27 mouse cellular contexts compared by ENCODE assay signal in genomic region chr14:52152613-52153012, GRCm38 (mm10). TPM values are rescaled to one million over a fixed set of nuclear protein-coding genes. Genes with fewer than 3 reads are reported as not detected.
DNase-seq lines count a peak whose midpoint lies in the region; ATAC-seq and TF ChIP-seq lines count a peak whose summit lies in the region.
"Had no signal": no experiment of that assay in that cellular context is flagged by ENCODE, and none has a peak within 500 bp of the region (broad histone marks: within the 10 kb centered on the region; RNA-seq: fewer than 3 reads in every experiment).

No protein-coding gene starts in this region.

- intact Hi-C loops in heart, postnatal 25 days (cut with DNase I) = no loop called here

- H3K4me2 ChIP-seq in forebrain, embryonic 11.5 days (ENCODE audit: low read depth, low read length, severe bottlenecking) = no peak overlapping the region
- H3K4me2 ChIP-seq in forebrain, embryonic 15.5 days (replicated peaks) = peak overlapping the region; percentile 30
- peak overlapping the region; percentile 34; the same call in 1 of the 2 replicates for H3K4me2 ChIP-seq in midbrain, embryonic 13.5 days (replicated peaks)
- H3K4me2 ChIP-seq: embryonic facial prominence, embryonic 13.5 days; liver, embryonic 12.5 days; stomach, embryonic 15.5 days had no signal

- no peak overlapping the region for H3K27ac ChIP-seq in forebrain, embryonic 11.5 days (ENCODE audit: low read depth, low read length)
- no peak overlapping the region for H3K27ac ChIP-seq in forebrain, embryonic 10.5 days
- H3K27ac ChIP-seq in forebrain, embryonic 15.5 days (replicated peaks) = no peak overlapping the region
- H3K27ac ChIP-seq in midbrain, embryonic 13.5 days = no peak overlapping the region
- H3K27ac ChIP-seq: embryonic facial prominence, embryonic 13.5 days; gastrocnemius, adult 2 months; heart, embryonic 13.5 days; liver, embryonic 12.5 days; stomach, embryonic 15.5 days had no signal

- TF ChIP-seq CTCF in brain, embryonic 14.5 days (IDR thresholded peaks at IDR 0.05; ENCODE audit: borderline replicate concordance, extremely low read depth, insufficient read depth, insufficient read length) = no peak

- TF ChIP-seq POLR2A in brain, embryonic 14.5 days (IDR thresholded peaks at IDR 0.05; ENCODE audit: borderline replicate concordance, extremely low read depth, insufficient read depth, insufficient read length, poor library complexity, severe bottlenecking) = no peak

- ATAC-seq in forebrain, embryonic 11.5 days (replicated peaks; ENCODE audit: low FRiP score) = peak; percentile 61
- peak; percentile 45 for ATAC-seq in forebrain, embryonic 15.5 days (replicated peaks)
- ATAC-seq in midbrain, embryonic 13.5 days = peak; percentile 62
- ATAC-seq: activated CD4-positive, CD25-positive, alpha-beta regulatory T cell, adult 4 months; liver, embryonic 12.5 days; liver, postnatal 0 days had no signal

- H3K9me3 ChIP-seq in forebrain, embryonic 11.5 days (ENCODE audit: control insufficient read depth, low read length) = no peaks in the 10 kb centered on the region
- no peaks in the 10 kb centered on the region for H3K9me3 ChIP-seq in forebrain, embryonic 10.5 days
- H3K9me3 ChIP-seq in forebrain, embryonic 15.5 days = no peaks in the 10 kb centered on the region
- no peaks in the 10 kb centered on the region for H3K9me3 ChIP-seq in midbrain, embryonic 13.5 days
- H3K9me3 ChIP-seq: embryonic facial prominence, embryonic 13.5 days; heart, embryonic 13.5 days; liver, embryonic 12.5 days; stomach, embryonic 15.5 days had no signal

- no peaks in the 10 kb centered on the region for H3K36me3 ChIP-seq in forebrain, embryonic 11.5 days (ENCODE audit: control insufficient read depth, insufficient read depth, low read length)
- peaks cover 3% of the 10 kb centered on the region for H3K36me3 ChIP-seq in forebrain, embryonic 10.5 days (replicated peaks)
- H3K36me3 ChIP-seq in forebrain, embryonic 15.5 days = no peaks in the 10 kb centered on the region
- peaks cover under 1% of the 10 kb centered on the region for H3K36me3 ChIP-seq in midbrain, embryonic 13.5 days
- H3K36me3 ChIP-seq: stomach, embryonic 15.5 days had no signal

- peaks cover 2% of the 10 kb centered on the region; the same call in 1 of the 2 replicates for H3K4me1 ChIP-seq in forebrain, embryonic 11.5 days (replicated peaks; ENCODE audit: control insufficient read depth, insufficient read depth, low read length)
- H3K4me1 ChIP-seq in forebrain, embryonic 10.5 days = peaks cover 14% of the 10 kb centered on the region
- H3K4me1 ChIP-seq in forebrain, embryonic 15.5 days = peaks cover 13% of the 10 kb centered on the region
- peaks cover 12% of the 10 kb centered on the region for H3K4me1 ChIP-seq in midbrain, embryonic 13.5 days (replicated peaks)
- H3K4me1 ChIP-seq: embryonic facial prominence, embryonic 13.5 days; heart, embryonic 13.5 days; liver, embryonic 12.5 days; stomach, embryonic 15.5 days had no signal

- no peak for DNase-seq in forebrain, embryonic 11.5 days (ENCODE audit: low spot score)
- DNase-seq in forebrain, embryonic 10.5 days (ENCODE audit: extremely low spot score, low spot score) = no peak
- peak; percentile 49 for DNase-seq in brain, embryonic 14.5 days (ENCODE audit: low read depth)
- DNase-seq in heart, postnatal 25 days (ENCODE audit: low spot score) = no peak
- no peak for DNase-seq in layer of hippocampus, postnatal 14 days (ENCODE audit: low spot score in 2 of 2)
- DNase-seq in thymus, postnatal 36 days = no peak
- DNase-seq: adrenal gland, postnatal 10 days; cerebellum, adult 11-12 months; cerebellum, adult 9-11 months; gastrocnemius, adult 2 months; gastrocnemius, postnatal 36 days; heart, postnatal 10 days; kidney, adult 18-20 months; kidney, postnatal 36 days; left cerebral cortex, postnatal 4 days; liver, postnatal 0 days; lung, postnatal 36 days; right cerebral cortex, postnatal 14 days had no signal

- no peak overlapping the region for H3K4me3 ChIP-seq in forebrain, embryonic 11.5 days (ENCODE audit: low read depth, low read length)
- no peak overlapping the region for H3K4me3 ChIP-seq in forebrain, embryonic 10.5 days
- no peak overlapping the region for H3K4me3 ChIP-seq in forebrain, embryonic 15.5 days
- no peak overlapping the region for H3K4me3 ChIP-seq in midbrain, embryonic 13.5 days (replicated peaks)
- H3K4me3 ChIP-seq: embryonic facial prominence, embryonic 13.5 days; erythroblast, embryonic 14.5 days; gastrocnemius, adult 2 months; heart, embryonic 13.5 days; liver, embryonic 12.5 days; stomach, embryonic 15.5 days had no signal

- no peaks in the 10 kb centered on the region for H3K27me3 ChIP-seq in forebrain, embryonic 11.5 days (ENCODE audit: control insufficient read depth, insufficient read depth, low read length)
- H3K27me3 ChIP-seq in forebrain, embryonic 10.5 days (ENCODE audit: poor library complexity, severe bottlenecking) = no peaks in the 10 kb centered on the region
- peaks cover 4% of the 10 kb centered on the region; the same call in 1 of the 2 replicates for H3K27me3 ChIP-seq in forebrain, embryonic 15.5 days
- H3K27me3 ChIP-seq in midbrain, embryonic 13.5 days = no peaks in the 10 kb centered on the region
- H3K27me3 ChIP-seq: CH12.LX; embryonic facial prominence, embryonic 13.5 days; heart, embryonic 13.5 days; liver, embryonic 12.5 days; stomach, embryonic 15.5 days had no signal

- WGBS in forebrain, embryonic 11.5 days = 32% methylated on average over 3 of the region's 3 CpGs
- WGBS in forebrain, embryonic 10.5 days = 55% methylated on average over 3 of the region's 3 CpGs
- 13% methylated on average over 3 of the region's 3 CpGs for WGBS in forebrain, embryonic 15.5 days
- WGBS in midbrain, embryonic 13.5 days = 18% methylated on average over 3 of the region's 3 CpGs

- H3K9ac ChIP-seq in forebrain, embryonic 11.5 days (ENCODE audit: low read length) = no peak overlapping the region
- H3K9ac ChIP-seq in forebrain, embryonic 15.5 days (replicated peaks) = no peak overlapping the region
- H3K9ac ChIP-seq in midbrain, embryonic 13.5 days (replicated peaks) = peak overlapping the region; percentile 28; the same call in 1 of the 2 replicates
- H3K9ac ChIP-seq: embryonic facial prominence, embryonic 13.5 days; heart, embryonic 13.5 days; liver, embryonic 12.5 days; liver, postnatal 0 days; stomach, embryonic 15.5 days had no signal

RNA-seq across cellular contexts. Expression of gene Rpgrip1, which starts 42.1 kb away (rescaled TPM):
- polyA plus RNA-seq in forebrain, embryonic 11.5 days (2014; fragmentation: Nextera tagmentation; extraction: Ambion mirVana) = 108 and 109 TPM in 2 replicates
- 130 and 134 TPM in 2 replicates for polyA plus RNA-seq in forebrain, embryonic 10.5 days (2016; fragmentation: Nextera tagmentation; extraction: Ambion mirVana)
- 2.0 and 2.3 TPM in 2 replicates for polyA plus RNA-seq in brain, embryonic 14.5 days (2012; rRNA removed)
- 61.9 and 71.1 TPM in 2 replicates for polyA plus RNA-seq in forebrain, embryonic 15.5 days (2015; fragmentation: Nextera tagmentation; extraction: Ambion mirVana)
- 60.6 and 69.4 TPM in 2 replicates for polyA plus RNA-seq in midbrain, embryonic 13.5 days (2015; fragmentation: Nextera tagmentation; extraction: Ambion mirVana)
- total RNA-seq in heart, postnatal 25 days (2021) = not detected
- 1 to 10 TPM; 2.4 TPM for total RNA-seq in layer of hippocampus, postnatal 14 days (2021)
- total RNA-seq: gastrocnemius, adult 2 months; gastrocnemius, postnatal 36 days had no signal
- polyA plus RNA-seq: erythroblast, embryonic 14.5 days had no signal

RNA-seq across cellular contexts. Expression of gene Supt16, which starts 44.6 kb away (rescaled TPM):
- polyA plus RNA-seq in forebrain, embryonic 11.5 days (2014; fragmentation: Nextera tagmentation; extraction: Ambion mirVana) = 92.3 and 92.8 TPM in 2 replicates
- polyA plus RNA-seq in forebrain, embryonic 10.5 days (2016; fragmentation: Nextera tagmentation; extraction: Ambion mirVana) = 99.4 and 104 TPM in 2 replicates
- polyA plus RNA-seq in brain, embryonic 14.5 days (2012; rRNA removed) = 28.9 and 44.9 TPM in 2 replicates
- 56.1 and 58.9 TPM in 2 replicates for polyA plus RNA-seq in forebrain, embryonic 15.5 days (2015; fragmentation: Nextera tagmentation; extraction: Ambion mirVana)
- 62.7 and 68.4 TPM in 2 replicates for polyA plus RNA-seq in midbrain, embryonic 13.5 days (2015; fragmentation: Nextera tagmentation; extraction: Ambion mirVana)
- 10 to 100 TPM; 22.1 to 23.3 TPM for total RNA-seq in heart, postnatal 25 days (2021)
- 10 to 100 TPM; 48.3 TPM for total RNA-seq in layer of hippocampus, postnatal 14 days (2021)

RNA-seq across cellular contexts. Expression of gene Hnrnpc, which starts 48.8 kb away (rescaled TPM):
- 937 and 1,003 TPM in 2 replicates for polyA plus RNA-seq in forebrain, embryonic 11.5 days (2014; fragmentation: Nextera tagmentation; extraction: Ambion mirVana)
- polyA plus RNA-seq in forebrain, embryonic 10.5 days (2016; fragmentation: Nextera tagmentation; extraction: Ambion mirVana) = 894 and 948 TPM in 2 replicates
- polyA plus RNA-seq in brain, embryonic 14.5 days (2012; rRNA removed) = 405 and 455 TPM in 2 replicates
- 710 and 729 TPM in 2 replicates for polyA plus RNA-seq in forebrain, embryonic 15.5 days (2015; fragmentation: Nextera tagmentation; extraction: Ambion mirVana)
- 705 and 728 TPM in 2 replicates for polyA plus RNA-seq in midbrain, embryonic 13.5 days (2015; fragmentation: Nextera tagmentation; extraction: Ambion mirVana)
- 100 to 1,000 TPM; 132 to 147 TPM for total RNA-seq in heart, postnatal 25 days (2021)
- total RNA-seq in layer of hippocampus, postnatal 14 days (2021) = 100 to 1,000 TPM; 213 to 245 TPM

Comparison
In these comparisons a context has a peak if more than half of its experiments do, and no peak if none do; other contexts are left out.
1. RNA of gene Rpgrip1, which starts 42.1 kb away (polyA plus RNA-seq): 130 to 134 TPM in forebrain, embryonic 10.5 days, 108 to 109 TPM in forebrain, embryonic 11.5 days, 61.9 to 71.1 TPM in forebrain, embryonic 15.5 days and 60.6 to 69.4 TPM in midbrain, embryonic 13.5 days; 2.0 to 2.3 TPM in brain, embryonic 14.5 days; every median in the first group is over 10 times any median in the second.
2. Peak in every context shown above with its lines, with median percentiles within 50 percentile points of each other: ATAC-seq.